Mouse (Mus musculus) lung, embryonic 16.5 days (tissue): ENCODE data around the gene Ifi205. TPM values are rescaled to one million over a fixed set of nuclear protein-coding genes. Genes with fewer than 3 reads are reported as not detected.
"Not testable (repeated sequence)": the region's sequence is repeated elsewhere in the genome, so short reads cannot be mapped to it uniquely, and the experiment has no call there.

Source experiments
- ATAC-seq: fragments of 200-750 bp; cut with Nextera tagmentation; 2 replicates; pipeline ENCODE4 v1.8.0; 2017; ENCODE audit warnings: low read depth, mild to moderate bottlenecking, moderate library complexity
- H3K27ac ChIP-seq: fragments of 300-500 bp; sonication (generic); 2 replicates; pipeline ENCODE4 v1.5.1; 2014; ENCODE audit warnings: mild to moderate bottlenecking, control low read depth, low read length
- H3K27me3 ChIP-seq: fragments of 300-500 bp; sonication (generic); 2 replicates; pipeline ENCODE4 v1.6.1; 2014; ENCODE audit warnings: low read depth, low read length, mixed read lengths; ENCODE audit not compliant: control insufficient read depth, insufficient read depth
- H3K36me3 ChIP-seq: fragments of 300-500 bp; sonication (generic); 2 replicates; pipeline ENCODE4 v1.6.1; 2014; ENCODE audit warnings: low read length; ENCODE audit not compliant: control insufficient read depth, insufficient read depth
- H3K4me1 ChIP-seq: fragments of 300-500 bp; sonication (generic); replicated peaks from 2 replicates; pipeline ENCODE4 v1.6.1; 2014; ENCODE audit warnings: low read length, mixed read lengths; ENCODE audit not compliant: control insufficient read depth, insufficient read depth
- H3K4me2 ChIP-seq: fragments of 300-500 bp; sonication (generic); 2 replicates; pipeline ENCODE4 v1.6.1; 2014; ENCODE audit warnings: low read depth, low read length, control low read depth
- H3K4me3 ChIP-seq: fragments of 300-500 bp; sonication (generic); 2 replicates; pipeline ENCODE4 v1.5.1; 2014; ENCODE audit warnings: mild to moderate bottlenecking, low read length, control low read depth
- H3K9ac ChIP-seq: fragments of 300-500 bp; sonication (generic); 2 replicates; pipeline ENCODE4 v1.6.1; 2014; ENCODE audit warnings: low read length, control low read depth
- H3K9me3 ChIP-seq: fragments of 300-500 bp; sonication (generic); 2 replicates; pipeline ENCODE4 v1.6.1; 2016; ENCODE audit warnings: low read length; ENCODE audit not compliant: control insufficient read depth
- WGBS: fragments of 180-500 bp; shearing (Covaris S2); extraction: QIAGEN DNeasy Blood & Tissue Kit; methylation state at CpG from one replicate; pipeline ENCODE4 v1.1.7; 2014; 5-methylcytosine and 5-hydroxymethylcytosine counted together
- polyA plus RNA-seq: library from polyadenylated mRNA; unstranded; fragments of >200 nt; fragmentation: Nextera tagmentation; extraction: Ambion mirVana; gene quantifications from 2 replicates; pipeline ENCODE4 v1.2.1, GENCODE M21; 2015

The Ifi205 gene
- polyA plus RNA-seq, 1 experiment from 2014 or later, result 0.38 TPM

GRCm38 (mm10) chr1:174048227-174048626, 16.6 kb upstream of the Ifi205 start:
- not testable (repeated sequence) for H3K4me2 ChIP-seq, H3K27ac ChIP-seq, H3K36me3 ChIP-seq, H3K4me3 ChIP-seq, H3K9ac ChIP-seq, H3K27me3 ChIP-seq, H3K9me3 ChIP-seq, ATAC-seq, H3K4me1 ChIP-seq
- whole genome bisulfite sequencing, result 64% methylated on average over 6 of the region's 6 CpGs

- Histone ChIP-seq H3K27me3 (no peaks in the 10 kb centered on the region), H3K36me3 (no peaks in the 10 kb centered on the region), H3K4me3 (no peak overlapping the region), H3K27ac (no peak overlapping the region), H3K4me2 (no peak overlapping the region), H3K9ac (no peak overlapping the region), H3K4me1 (no peaks in the 10 kb centered on the region), H3K9me3 (no peaks in the 10 kb centered on the region)
- no peak for ATAC-seq
- 47% methylated on average over 2 of the region's 2 CpGs for WGBS
Observed at GRCm38 (mm10) chr1:174044431-174044830, 12.8 kb upstream of the Ifi205 start.

GRCm38 (mm10) chr1:174042091-174042884, 10.7 kb upstream of the Ifi205 start:
- H3K4me3 ChIP-seq, H3K36me3 ChIP-seq, H3K9me3 ChIP-seq, H3K27ac ChIP-seq, H3K4me1 ChIP-seq, ATAC-seq, H3K27me3 ChIP-seq, H3K4me2 ChIP-seq, H3K9ac ChIP-seq: not testable (repeated sequence)
- WGBS, result 80% methylated on average over 12 of the region's 12 CpGs

- H3K9ac ChIP-seq, result no peak within 1 kb of the TSS
- no peak within 1 kb of the TSS for H3K4me2 ChIP-seq
- no peaks in the 10 kb centered on the region for H3K4me1 ChIP-seq
- no peak within 1 kb of the TSS for H3K4me3 ChIP-seq
- peak; percentile 63 for ATAC-seq
- H3K36me3 ChIP-seq, result no peaks in the 10 kb centered on the region
- H3K9me3 ChIP-seq, result no peaks in the 10 kb centered on the region
- peak within 1 kb of the TSS; percentile 59; the same call in 1 of the 2 replicates for H3K27ac ChIP-seq
- WGBS, result 59% methylated on average over 7 of the region's 7 CpGs
- H3K27me3 ChIP-seq, result no peaks in the 10 kb centered on the region
Observed at GRCm38 (mm10) chr1:174040523-174041177, 9.0 kb upstream of the Ifi205 start, which contains the start of gene Olfr433. Gene Olfr433, plus strand, starts transcription at chr1:174040705.

- no peak overlapping the region for H3K9ac ChIP-seq
- ATAC-seq, result peak; percentile 56; the same call in 1 of the 2 replicates
- no peaks in the 10 kb centered on the region for H3K4me1 ChIP-seq
- no peak overlapping the region for H3K27ac ChIP-seq
- no peaks in the 10 kb centered on the region for H3K9me3 ChIP-seq
- H3K4me2 ChIP-seq, result no peak overlapping the region
- H3K4me3 ChIP-seq, result no peak overlapping the region
- H3K36me3 ChIP-seq, result no peaks in the 10 kb centered on the region
- no peaks in the 10 kb centered on the region for H3K27me3 ChIP-seq
- 60% methylated on average over 3 of the region's 3 CpGs for WGBS
Observed at GRCm38 (mm10) chr1:174038480-174038879, 6.9 kb upstream of the Ifi205 start.

- no peak for ATAC-seq
- Histone ChIP-seq H3K36me3 (no peaks in the 10 kb centered on the region), H3K9me3 (no peaks in the 10 kb centered on the region), H3K27ac (no peak overlapping the region), H3K4me1 (no peaks in the 10 kb centered on the region), H3K4me3 (no peak overlapping the region), H3K4me2 (no peak overlapping the region), H3K9ac (no peak overlapping the region), H3K27me3 (no peaks in the 10 kb centered on the region)
- WGBS, result 57% methylated on average over 4 of the region's 4 CpGs
Observed at GRCm38 (mm10) chr1:174035841-174036240, 4.2 kb upstream of the Ifi205 start.

GRCm38 (mm10) chr1:174007050-174007449, 24.6 kb downstream of the Ifi205 start:
- H3K36me3 ChIP-seq, ATAC-seq, H3K9me3 ChIP-seq, H3K4me2 ChIP-seq, H3K27me3 ChIP-seq, H3K27ac ChIP-seq, H3K4me1 ChIP-seq, H3K4me3 ChIP-seq, H3K9ac ChIP-seq: not testable (repeated sequence)

- not testable (repeated sequence) for H3K4me2 ChIP-seq, H3K27me3 ChIP-seq, H3K4me3 ChIP-seq, ATAC-seq, H3K9ac ChIP-seq, H3K4me1 ChIP-seq, H3K27ac ChIP-seq, H3K9me3 ChIP-seq, H3K36me3 ChIP-seq
- 57% methylated on average over 2 of the region's 3 CpGs for WGBS
Observed at GRCm38 (mm10) chr1:174004352-174005109, 27.1 kb downstream of the Ifi205 start.

- no peak for ATAC-seq
- Histone ChIP-seq H3K4me1 (no peaks in the 10 kb centered on the region), H3K9me3 (no peaks in the 10 kb centered on the region), H3K4me3 (no peak overlapping the region), H3K36me3 (no peaks in the 10 kb centered on the region), H3K9ac (no peak overlapping the region), H3K4me2 (no peak overlapping the region), H3K27me3 (no peaks in the 10 kb centered on the region), H3K27ac (no peak overlapping the region)
- WGBS, result 74% methylated on average over 4 of the region's 4 CpGs
Observed at GRCm38 (mm10) chr1:173995003-173995402, 36.6 kb downstream of the Ifi205 start.
